Mouse (Mus musculus): Measurements from ENCODE around the gene Hsd17b11.

The Hsd17b11 gene

DNA sequence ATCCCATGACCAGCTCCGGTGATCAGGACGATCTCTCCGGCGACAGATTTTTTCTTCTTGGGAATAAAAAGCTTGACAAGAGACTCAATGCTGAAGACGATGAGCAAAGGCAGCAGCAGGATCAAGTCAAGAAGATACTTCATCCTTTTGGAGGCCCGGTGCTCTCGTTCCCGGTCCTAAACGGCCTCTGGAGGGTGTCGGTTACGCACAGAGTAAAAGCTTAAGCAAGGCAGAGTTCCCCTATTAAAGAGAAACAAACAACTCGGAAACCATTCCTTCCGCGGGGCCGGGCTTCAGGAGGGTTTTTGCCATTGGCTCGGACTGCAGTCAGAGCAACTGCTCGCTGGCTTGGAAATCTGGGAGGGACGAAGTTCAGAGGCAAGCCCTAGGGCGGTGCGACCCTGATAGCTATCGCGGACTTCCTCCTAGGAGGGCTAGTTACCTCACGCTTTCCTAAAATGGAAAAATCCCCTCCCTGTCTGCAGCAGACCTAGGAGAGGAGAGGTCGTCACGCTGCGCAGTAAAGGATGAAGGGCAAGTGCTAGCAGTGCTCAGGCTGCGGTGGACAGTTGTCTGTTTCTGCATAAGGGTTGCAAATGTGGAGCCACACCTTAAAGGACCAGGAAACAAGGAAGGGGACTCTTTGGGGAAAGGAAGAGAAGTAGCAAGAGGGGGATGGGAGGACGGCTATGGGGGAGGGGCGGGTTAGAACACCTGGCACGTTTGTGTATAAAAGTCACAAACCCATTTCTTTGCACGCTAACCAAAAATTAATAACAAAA is at the start of gene Hsd17b11:
Hsd17b11 (minus strand) TSS at position 323 of the 782 bp plus-strand sequence.
- DNase-seq: peak; percentile 92 to 95

DNA sequence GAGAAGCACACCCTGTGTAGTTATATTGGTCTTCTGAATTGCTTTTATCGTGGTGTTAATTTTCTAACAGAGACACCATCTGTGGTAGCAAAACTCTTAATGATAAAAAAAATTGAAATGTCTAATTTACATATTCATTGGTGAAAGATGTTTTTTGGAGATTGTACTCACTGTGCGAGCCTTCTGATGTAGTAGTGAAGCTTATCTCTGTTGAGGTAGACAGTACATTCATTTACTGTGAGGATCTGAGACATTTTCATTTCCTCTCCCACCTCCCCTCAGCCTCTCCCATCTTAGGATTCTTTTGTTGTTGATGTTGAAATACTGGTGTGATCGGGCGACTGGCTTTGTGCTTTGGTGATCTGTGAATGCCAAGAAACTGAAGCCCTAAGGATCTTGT is 49.3 kb upstream of the Hsd17b11 start:
- no peak for DNase-seq

DNA sequence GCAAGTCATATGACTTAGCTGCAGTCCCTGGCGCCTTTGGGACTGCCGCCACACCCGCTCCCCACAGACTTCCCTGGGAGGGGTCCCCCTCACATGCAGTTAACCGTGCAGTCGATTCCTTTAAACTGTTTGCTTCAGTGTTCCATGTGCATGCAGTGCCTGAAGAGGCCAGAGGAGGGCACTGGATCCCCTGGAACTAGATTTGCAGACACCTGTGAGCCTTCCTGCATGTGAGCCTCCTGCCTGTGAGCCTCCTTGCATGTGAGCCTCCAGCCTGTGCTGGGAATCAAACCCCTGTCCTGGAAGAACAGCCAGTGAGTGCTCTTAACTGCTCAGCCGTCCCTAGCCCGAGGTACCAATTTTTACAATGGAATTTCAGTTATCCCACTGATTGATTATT is 47.0 kb upstream of the Hsd17b11 start:
- DNase-seq: peak in 1 of 2 experiments; percentile 54

DNA sequence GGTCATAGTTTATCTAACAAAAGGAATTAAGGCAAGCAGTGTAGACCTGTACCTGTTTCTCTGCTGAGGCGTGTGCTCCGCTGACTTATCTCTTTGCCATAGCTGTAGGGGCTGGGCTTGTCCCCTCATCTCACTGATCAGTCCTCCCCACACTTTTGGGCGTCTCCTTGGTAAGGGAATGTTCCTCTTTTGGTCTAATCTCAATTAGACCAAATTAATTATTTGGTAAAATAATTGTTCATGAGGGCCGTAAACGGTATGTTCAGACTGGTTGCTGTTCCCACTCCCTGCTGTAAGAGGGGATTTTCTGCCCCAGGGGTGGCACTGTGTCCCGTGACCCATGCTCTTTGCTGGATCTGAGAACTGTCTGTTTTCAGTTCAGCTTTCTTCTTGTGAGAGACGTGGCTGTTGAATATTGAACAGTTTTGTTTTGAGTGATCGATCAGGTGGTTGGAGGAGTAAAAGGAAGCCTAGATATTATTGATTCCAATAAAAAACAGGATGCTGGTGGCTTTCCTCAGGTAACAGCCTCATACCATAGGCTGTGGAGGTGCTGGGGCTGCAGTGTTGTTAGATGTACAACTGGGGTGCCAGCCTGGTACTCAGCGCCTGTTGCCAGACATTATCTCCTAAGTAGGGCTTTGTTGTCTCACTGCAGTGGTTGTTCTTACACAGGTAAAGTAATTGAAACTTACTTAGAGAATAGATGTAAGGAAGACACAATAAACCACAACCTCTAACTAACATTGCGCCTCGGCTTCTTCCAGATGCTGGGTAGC is 41.2 kb upstream of the Hsd17b11 start:
- no peak for DNase-seq

DNA sequence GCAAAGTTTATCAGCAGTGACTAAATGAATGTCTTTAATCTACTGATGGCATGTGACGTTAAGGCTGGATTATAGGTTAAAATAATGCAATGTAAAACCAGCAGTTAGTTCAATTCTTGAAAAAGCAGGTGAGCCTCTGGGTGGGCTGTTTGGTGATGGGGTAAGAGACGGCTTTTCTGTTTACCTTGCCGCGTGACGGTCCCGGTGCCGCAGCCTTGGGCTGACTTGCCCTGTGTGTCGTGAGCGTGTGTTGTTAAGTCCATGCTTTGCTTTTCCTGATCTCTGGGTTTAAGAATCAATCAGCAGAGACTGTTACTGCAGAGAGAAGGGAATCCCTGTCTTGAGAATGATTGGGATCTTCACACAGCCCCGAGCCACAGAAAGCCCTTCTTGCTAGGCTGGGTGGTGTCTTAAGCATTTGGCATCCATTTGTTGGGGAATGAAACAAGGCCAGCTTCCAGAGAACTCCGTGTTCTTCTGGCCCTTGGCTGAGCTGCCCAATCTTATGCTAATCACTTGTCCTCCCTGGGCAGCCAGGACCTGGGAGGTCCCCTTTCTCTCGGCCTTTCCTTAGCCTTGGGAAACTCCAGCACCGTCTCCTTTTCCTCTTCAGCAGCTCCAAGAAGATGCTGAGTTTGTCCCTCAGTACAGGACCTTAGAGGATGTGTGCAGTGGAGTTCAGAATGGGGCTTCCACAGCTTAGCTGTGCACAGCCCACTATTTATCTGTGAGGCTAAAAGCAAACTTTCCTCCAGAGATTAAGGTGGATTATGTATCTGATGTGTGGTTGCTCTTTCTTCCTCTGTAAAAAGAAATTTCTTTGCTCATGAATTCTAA is 40.4 kb upstream of the Hsd17b11 start:
- DNase-seq: no peak

DNA sequence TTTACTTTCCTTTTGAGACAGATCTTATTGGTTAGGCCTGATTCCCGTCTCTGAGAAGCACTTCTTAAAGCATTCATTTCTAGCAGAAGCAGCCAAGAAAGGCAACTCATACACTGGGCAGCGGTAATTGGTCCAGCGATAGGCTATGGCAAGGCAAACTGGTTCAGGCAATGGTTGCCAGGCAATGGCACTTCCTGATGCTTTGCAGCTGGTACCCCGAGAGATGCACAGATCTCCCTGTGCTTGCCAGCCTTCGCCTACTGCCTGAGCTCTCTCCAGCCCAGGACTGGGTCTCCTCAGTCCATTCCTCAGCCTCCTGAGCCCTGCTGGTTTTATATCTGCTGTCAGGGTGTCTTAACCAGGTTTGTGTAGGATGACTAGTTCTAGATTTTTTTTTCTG is 38.7 kb upstream of the Hsd17b11 start:
- no peak for DNase-seq

DNA sequence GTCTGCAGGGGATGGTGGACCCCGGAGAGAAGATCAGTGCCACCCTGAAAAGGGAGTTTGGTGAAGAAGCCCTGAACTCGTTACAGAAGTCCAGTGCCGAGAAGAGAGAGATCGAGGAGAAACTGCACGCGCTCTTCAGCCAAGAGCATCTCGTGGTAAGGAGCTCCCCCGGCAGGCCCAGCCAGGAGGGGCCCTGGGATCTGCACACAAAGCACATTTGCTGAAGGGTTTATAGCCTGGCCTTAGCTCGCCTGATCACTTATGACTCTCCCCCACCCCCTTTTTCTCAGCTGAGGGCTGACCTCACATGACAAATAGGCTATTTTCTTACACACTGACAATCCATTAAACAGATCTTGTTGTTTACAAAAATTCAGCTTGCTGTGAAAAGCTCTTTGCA is 37.9 kb upstream of the Hsd17b11 start:
- DNase-seq: no peak

DNA sequence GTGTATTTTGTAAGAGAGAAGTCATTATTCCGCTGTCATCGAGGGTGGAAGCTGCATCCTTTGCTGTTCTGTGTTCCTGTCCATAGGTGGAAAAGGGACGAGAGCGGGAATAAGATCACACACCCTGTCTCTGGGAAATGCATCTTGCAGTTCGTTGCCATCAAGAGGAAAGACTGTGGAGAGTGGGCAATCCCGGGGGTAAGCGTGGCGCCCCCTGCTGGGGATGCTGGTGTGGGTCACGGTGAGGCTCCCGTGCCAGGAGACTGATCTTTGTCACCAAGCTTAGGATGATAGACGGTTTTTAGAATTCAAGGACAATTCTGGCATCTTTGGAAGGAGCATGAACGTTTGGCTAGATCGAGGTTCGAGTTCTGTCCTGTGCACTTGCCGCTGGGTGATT is 36.3 kb upstream of the Hsd17b11 start:
- DNase-seq: peak; percentile 30 to 72

DNA sequence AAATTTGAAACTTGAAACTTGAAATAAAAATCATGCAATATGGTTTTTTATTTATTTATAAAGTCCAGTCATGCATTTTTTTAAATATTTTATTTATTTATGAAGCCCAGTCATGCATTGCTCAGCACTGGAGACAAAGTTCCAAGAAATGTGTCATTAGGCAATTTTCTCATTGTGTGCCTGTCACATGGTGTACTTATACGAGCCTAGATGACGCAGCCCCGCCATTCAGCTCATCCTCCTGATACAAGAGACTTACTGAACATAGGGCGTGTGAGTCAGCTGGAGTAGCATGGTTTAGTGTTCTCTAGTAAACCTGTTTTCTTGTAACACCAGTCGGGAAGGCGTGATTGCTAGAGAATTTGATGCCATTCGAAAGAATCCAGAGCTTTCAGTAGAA is 34.6 kb upstream of the Hsd17b11 start:
- no peak for DNase-seq

DNA sequence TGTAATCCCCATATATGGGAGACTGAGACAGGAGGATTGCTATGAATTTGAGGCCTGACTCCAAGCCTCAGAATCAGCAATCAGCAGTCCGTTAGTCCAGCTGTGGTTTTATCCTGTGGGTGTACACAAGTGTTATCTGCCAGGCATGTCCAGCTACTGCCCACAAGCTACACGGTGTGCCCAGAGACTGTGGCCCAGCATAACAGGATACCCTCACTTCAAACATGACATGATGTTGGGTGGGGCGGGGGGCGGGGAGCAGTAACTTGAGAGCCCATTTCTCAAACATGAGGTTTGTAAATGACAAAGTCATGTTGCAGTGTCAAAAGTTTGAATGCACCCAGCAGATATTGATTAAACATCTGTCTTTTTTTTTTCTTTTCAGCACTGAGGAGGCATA is 34.1 kb upstream of the Hsd17b11 start:
- DNase-seq: no peak

DNA sequence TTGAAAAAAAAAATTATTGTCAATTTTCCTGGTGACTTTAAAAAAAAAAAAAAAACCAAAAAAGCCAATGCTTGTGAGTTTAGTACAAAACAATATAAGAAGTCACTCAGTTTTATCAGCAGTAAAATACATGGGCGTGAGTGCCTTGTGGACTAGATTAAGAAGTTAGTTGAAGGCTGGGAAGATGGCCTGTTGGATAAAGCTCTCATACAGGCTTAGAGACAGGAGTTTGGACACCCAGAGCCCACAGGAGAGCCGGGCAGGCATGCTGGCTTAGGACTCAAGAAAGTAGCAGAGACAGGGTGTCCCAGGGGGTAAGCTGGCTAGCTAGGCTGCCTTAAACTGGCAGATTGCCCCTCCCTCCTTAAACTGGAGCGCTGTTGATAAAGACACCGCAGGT is 33.2 kb upstream of the Hsd17b11 start:
- DNase-seq: no peak

DNA sequence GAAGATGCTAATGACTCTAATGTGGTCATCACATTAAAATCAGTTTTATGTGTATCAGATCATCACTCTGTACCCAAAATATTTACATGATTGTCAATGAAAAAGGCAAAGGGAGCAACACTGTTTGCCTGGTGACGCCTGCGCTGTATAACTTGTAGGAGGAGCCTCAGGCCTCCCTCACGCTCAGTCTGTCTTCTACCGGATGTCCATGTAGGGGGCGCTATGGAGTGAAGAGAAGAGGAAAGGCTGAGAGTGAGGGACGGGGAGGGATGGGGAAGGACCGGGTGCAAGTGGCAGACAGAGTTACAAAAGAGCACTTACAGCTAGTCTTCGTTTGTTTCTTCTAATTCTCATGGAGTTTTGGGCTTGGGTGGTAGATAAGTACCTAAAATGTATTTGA is 31.2 kb upstream of the Hsd17b11 start:
- DNase-seq: peak in 1 of 2 experiments; percentile 49

DNA sequence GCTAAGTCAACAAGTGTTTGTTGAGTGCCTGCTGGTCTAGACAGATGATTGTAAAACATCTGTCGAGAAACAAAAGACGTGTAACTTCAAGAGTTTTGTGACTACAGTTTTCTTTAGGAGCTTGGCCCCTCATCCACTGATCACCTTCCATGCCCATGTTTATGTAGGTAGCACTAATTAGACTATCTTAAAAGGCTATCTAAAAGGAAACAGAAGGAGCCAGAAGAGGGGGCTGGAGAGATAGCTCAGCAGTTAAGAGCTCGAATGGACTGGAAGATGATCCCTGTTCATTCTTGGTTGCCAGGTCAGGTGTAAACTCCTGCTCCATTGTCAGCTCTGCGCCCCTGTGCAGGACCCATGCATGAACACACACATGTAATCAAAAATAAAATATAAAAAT is 26.4 kb upstream of the Hsd17b11 start:
- peak in 1 of 2 experiments; percentile 27 for DNase-seq

DNA sequence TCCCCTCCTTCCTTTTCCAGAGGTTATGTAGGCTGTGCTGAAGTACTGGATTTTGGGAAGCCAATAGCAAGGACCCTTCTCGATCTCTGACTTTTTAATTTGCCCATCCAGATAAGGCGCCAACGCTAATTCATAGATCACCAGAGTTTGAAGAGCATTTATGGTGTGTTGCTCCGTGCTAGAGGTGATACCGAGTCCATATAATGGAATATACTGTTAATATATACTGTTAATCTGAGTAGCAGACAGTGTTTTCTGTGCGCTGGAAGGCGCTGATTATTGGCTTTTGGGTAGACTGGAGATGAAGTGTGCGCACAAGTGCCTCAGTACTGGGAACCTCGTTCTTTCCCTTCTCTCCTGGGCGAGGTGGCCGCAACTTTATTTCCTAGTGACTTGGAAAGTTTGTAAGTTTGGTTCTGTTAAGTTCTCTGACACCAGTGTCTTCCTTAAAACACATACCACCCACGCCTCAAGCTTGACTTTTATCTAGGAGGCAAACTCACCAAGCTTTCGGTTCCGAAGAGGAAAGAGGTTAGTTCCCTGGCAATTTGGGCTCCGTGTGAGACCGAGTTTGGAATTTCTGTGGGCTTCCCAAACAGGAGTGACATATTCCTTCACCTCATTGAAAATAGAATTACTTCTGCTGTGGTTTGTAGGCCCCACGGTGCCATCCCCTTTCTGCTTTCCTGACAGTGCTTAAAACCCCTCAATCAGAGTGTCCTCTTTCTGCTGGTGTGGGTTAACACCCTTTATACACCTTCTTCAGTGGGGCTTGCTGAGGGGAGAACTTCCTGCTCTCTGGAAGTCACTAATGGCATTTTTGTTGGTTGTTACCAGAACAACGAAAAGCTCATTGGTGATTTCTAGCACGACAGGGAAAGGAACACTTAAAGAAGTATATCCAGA is 25.7 kb upstream of the Hsd17b11 start:
- no peak for DNase-seq

DNA sequence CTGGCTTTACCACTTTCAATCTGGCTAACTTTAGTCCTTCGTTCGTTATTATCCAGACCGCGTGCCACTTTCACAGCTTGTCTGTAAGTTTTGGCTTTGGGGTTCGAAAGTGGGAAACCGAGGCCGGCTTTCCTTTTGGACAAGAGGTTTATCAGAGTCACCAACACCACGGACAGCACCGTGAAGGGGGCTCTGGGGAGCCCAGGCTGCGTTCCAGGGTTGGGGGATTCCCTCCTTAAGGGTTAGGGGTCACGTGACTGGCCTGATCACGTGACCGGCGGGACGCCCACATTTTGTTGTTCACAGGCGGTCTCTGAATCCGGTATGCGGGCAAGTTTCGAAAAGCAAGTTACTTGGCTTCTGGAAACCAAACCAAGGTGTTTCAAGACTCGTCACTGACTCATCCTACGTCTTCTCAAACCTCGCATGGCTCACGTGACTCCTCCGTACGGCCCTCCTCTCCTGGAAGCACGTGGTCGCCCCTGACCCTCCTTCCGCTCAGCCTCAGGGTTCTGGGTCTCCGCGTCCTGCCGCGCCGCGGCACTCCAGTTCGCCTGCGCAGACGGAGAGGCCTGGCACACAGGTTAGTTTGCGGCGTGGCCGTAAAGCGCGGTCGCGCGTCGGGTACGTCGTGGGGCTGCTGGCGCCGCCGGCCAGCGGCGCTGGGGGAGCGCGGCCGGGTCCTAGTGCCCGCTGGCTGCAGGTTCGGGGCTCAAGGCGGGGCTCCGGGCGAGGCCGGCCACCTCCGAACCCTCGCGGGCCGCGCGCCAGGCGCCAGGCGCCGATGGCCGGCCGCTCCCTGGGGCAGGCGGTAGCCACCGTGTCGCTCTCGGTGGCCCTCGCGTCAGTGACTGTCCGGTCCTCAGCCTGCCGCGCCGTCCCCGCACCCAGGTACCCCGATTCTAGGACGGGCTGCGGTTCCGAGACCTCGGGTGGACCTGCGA is 24.8 kb upstream of the Hsd17b11 start, which contains the start of gene Nudt9:
Nudt9 (plus strand) TSS at position 51 of the 944 bp plus-strand sequence.
- peak; percentile 99 for DNase-seq

DNA sequence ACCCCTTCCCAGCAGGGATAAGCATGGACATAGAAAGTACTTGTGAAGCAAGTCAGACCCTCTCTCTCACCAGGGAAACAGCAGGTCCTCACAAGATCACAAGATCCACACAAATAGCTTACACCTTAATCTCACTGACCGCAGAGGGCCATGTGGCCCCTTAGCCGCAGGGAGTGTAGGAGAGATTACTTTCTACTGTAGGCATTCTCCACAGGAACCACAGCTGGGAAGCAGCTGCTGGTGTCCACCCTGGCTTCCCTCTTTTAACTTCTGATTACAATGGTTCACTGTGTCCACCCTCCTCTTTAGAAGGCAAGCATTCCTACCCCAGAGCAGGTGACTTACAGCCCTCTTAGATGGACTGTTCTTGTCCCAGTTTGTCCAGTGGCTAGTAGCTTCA is 22.0 kb upstream of the Hsd17b11 start:
- DNase-seq: no peak

DNA sequence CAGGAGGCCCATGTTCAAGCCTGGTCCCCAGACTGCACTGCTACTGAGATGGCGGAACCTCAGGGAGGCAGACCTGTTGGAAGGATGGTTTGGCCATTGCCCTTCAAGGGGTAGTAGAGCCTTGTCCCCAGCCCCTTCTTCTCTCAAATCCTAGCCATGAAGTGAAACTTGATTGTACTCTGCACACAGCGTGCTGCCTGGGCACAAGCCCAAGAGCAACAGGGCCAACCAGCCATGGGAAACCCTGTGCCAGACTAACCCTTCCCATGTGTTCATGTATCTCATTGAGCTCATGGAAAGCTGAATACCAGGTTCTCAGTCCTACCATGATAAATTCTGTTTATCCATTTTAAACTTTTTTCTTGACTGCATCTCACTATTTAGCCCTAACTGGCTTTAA is 21.2 kb upstream of the Hsd17b11 start:
- DNase-seq: peak in 1 of 2 experiments; percentile 49

DNA sequence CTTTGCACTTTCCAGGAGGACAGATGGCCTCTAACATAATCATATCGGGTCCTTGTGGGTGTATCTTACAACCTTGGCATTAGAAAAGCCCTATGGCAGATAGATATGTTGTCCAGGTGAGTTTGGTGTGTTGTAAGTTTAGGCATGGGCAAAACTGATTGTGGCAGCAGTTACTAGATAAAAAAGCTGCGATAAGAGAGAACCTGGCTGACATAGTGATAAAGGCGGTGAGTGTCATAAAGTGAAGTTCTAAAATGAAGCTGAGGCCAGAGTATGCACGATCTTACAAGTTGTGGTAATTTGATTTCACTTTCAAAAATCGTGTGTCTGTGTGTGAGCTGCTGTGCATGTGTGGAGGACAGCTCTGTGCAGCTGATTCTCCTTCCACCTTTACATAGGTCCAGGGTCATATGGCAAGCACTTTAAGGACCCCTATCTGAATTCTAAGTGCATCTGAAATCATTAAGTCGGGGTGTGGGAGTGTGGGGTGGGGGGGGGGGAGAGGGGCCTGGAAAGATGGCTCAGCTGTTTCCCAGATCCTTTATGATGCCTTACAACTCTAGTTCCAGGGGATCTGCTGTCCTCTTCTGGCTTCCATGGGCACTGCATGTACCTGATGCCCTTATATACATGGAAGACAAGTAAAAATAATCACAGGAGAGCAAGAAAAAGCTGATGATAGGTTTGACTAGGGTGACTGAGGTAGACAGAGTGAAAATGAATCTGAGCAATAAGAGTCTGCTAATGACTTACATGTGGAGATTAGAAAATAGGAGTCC is 17.6 kb upstream of the Hsd17b11 start:
- peak; percentile 61 to 81 for DNase-seq

DNA sequence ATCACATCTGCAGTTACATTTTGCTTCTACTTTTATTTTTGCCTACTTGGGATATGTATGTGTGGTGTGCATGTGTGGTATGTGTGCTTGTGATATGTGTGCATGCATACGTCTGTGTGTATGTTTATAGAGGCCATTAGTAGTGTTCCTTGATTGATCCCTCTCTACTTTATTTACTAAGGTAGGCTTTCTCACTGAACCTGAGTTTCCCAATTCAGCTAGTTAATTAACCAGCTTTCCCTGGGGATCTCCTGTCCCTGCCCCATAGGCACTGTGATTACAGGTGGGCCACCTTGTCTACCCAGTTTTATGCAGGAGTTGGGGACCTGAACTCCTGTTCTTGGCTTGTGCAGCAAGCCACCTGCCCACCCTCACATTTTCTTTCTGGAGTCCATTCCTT is 15.0 kb upstream of the Hsd17b11 start:
- no peak for DNase-seq

DNA sequence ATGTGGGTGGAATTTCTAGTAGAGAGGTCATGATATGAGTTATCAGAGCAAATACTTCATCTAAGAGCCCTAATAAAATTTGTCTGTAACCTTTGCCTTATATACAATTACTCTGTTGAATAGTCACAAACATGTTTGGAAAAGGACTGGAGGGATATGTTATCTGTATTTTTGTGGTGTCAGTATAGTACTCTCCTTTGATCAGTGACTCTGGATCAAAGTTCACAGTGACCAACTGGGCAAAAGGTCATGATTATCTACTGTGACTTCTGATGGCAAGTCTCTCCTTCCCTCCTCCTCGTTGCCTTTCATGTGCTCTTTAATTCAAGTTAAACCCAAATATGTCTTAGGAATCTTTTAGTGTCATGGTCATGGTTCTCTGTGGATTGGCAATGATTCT is 14.1 kb upstream of the Hsd17b11 start:
- DNase-seq: no peak

Measured in kidney, postnatal 36 days (tissue).